Comparison of ENCODE assay signal across 8 mouse cellular contexts in the genomic region with DNA sequence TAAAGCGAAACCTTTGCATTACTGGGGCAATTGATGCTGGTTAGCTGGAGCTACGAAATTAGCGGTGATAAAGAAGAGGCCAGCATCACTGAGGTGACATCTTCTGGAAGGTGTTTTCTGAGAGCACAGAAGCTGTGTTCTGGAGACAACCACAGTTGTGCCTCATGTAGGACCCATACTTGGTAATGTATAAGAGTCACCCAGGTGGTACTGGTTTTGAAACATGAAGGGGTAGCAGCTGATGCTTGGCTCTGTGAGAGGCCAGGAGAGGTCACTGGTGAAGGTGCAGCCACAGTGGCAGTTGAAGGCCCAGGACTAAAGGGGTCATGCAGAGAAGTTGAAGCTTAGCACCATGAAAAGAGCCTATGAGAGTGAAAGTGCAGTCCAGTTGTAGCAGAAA. TPM values are rescaled to one million over a fixed set of nuclear protein-coding genes. Genes with fewer than 3 reads are reported as not detected.
DNase-seq lines count a peak whose midpoint lies in the region; ATAC-seq and TF ChIP-seq lines count a peak whose summit lies in the region.

A gene (plus strand): TSS at position 301 of the 400 bp plus-strand sequence.

- TF ChIP-seq EP300 in MEL (IDR thresholded peaks at IDR 0.05; ENCODE audit: low read depth in 1 of 2, low read length in 2 of 2) = no peak

- ATAC-seq in frontal cortex, adult (ENCODE audit: low TSS enrichment) = no peak

- H3K9me3 ChIP-seq in MEL (replicated peaks; ENCODE audit: insufficient read depth, low read length) = no peaks in the 10 kb centered on the region

- no peak for TF ChIP-seq CTCF in MEL (IDR thresholded peaks at IDR 0.05 in 2 of 3, conservative IDR thresholded peaks at IDR 0.05 in 1 of 3; ENCODE audit: control insufficient read depth in 1 of 3, insufficient read depth in 1 of 3, low read depth in 2 of 3, low read length in 3 of 3, poor library complexity in 1 of 3, severe bottlenecking in 1 of 3)
- TF ChIP-seq CTCF in gastrocnemius, adult 2 months (IDR thresholded peaks at IDR 0.05) = no peak

- H3K36me3 ChIP-seq in MEL (ENCODE audit: control insufficient read depth in 1 of 2, insufficient read depth in 2 of 2, low read length in 2 of 2) (peaks cover 0 to 7% of the 10 kb centered on the region in 2 experiments; a peak in 2 of 4 replicates), myocyte (ENCODE audit: control insufficient read depth, insufficient read depth) (no peaks in the 10 kb centered on the region)

- no peak for TF ChIP-seq RAD21 in MEL (IDR thresholded peaks at IDR 0.05; ENCODE audit: low read depth, low read length)

- peaks cover 2 to 13% of the 10 kb centered on the region in 2 experiments; a peak in 2 of 4 replicates for H3K4me1 ChIP-seq in MEL (ENCODE audit: control insufficient read depth in 1 of 2, insufficient read depth in 2 of 2, low read length in 2 of 2)

- TF ChIP-seq POLR2A in MEL (IDR thresholded peaks at IDR 0.05; ENCODE audit: control insufficient read depth in 1 of 2, insufficient read depth in 1 of 2, low read depth in 1 of 2, low read length in 2 of 2, poor library complexity in 1 of 2) = no peak
- no peak for TF ChIP-seq POLR2A in myocyte (IDR thresholded peaks at IDR 0.05; ENCODE audit: insufficient read length, low read depth)

- no peaks in the 10 kb centered on the region for H3K27me3 ChIP-seq in MEL (ENCODE audit: control insufficient read depth in 1 of 2, insufficient read depth in 2 of 2, low read length in 2 of 2)
- no peaks in the 10 kb centered on the region for H3K27me3 ChIP-seq in myocyte (ENCODE audit: control insufficient read depth, insufficient read depth, insufficient read length)

- H3K4me3 ChIP-seq in MEL (ENCODE audit: control insufficient read depth in 1 of 2, insufficient read depth in 1 of 2, low read depth in 2 of 2, low read length in 2 of 2) (peak within 1 kb of the TSS; percentile 27 to 30; a peak in 3 of 4 replicates), myocyte (peak within 1 kb of the TSS; percentile 36)
- H3K4me3 ChIP-seq in gastrocnemius, adult 2 months = no peak within 1 kb of the TSS

- intact Hi-C loops in heart, postnatal 25 days (cut with DNase I) = no loop called here
- intact Hi-C loops in gastrocnemius, adult 2 months (cut with DNase I) = no loop called here

- H3K79me2 ChIP-seq in MEL (ENCODE audit: control insufficient read depth, insufficient read depth, low read length, poor library complexity) (peaks cover 6% of the 10 kb centered on the region; the same call in 1 of the 2 replicates), myocyte (ENCODE audit: control insufficient read depth, insufficient read depth) (no peaks in the 10 kb centered on the region)

- peak within 1 kb of the TSS; percentile 66 for H3K9ac ChIP-seq in MEL (ENCODE audit: control insufficient read depth, low read depth, low read length, poor library complexity, severe bottlenecking)

- WGBS in large intestine, adult 2 months = 92% methylated on average over 3 of the region's 3 CpGs

- peak within 1 kb of the TSS; percentile 73 for H3K27ac ChIP-seq in MEL (ENCODE audit: control insufficient read depth, low read depth, low read length)
- H3K27ac ChIP-seq in gastrocnemius, adult 2 months = no peak within 1 kb of the TSS

- DNase-seq in heart, adult 18-20 months = no peak
- DNase-seq in heart, postnatal 25 days (ENCODE audit: low spot score) = no peak
- no peak for DNase-seq in MEL (ENCODE audit: low read depth, low spot score)
- DNase-seq in gastrocnemius, adult 2 months = no peak
- DNase-seq in large intestine, adult 2 months (ENCODE audit: low read depth, low spot score) = no peak
- DNase-seq in thymus, postnatal 10 days (ENCODE audit: low spot score in 2 of 2) = no peak

- no peak within 1 kb of the TSS for H3ac ChIP-seq in myocyte (ENCODE audit: control insufficient read depth, insufficient read length)

- no peak within 1 kb of the TSS for H3K4me2 ChIP-seq in myocyte (ENCODE audit: low read depth)

TF ChIP-seq in MEL, 35 proteins besides CTCF, POLR2A, EP300 and RAD21:
- no peak for TF ChIP-seq USF2 (IDR thresholded peaks at IDR 0.05; ENCODE audit: borderline replicate concordance in 1 of 2, insufficient read depth in 1 of 2, low read depth in 1 of 2, low read length in 2 of 2)
- no peak for TF ChIP-seq RCOR1 (IDR thresholded peaks at IDR 0.05; ENCODE audit: low read depth, low read length)
- TF ChIP-seq MEF2A (IDR thresholded peaks at IDR 0.05; ENCODE audit: extremely low read depth, insufficient replicate concordance, low read depth, low read length, poor library complexity, severe bottlenecking) = no peak
- TF ChIP-seq UBTF (IDR thresholded peaks at IDR 0.05; ENCODE audit: borderline replicate concordance, insufficient read depth, low read depth, low read length) = no peak
- no peak for TF ChIP-seq BHLHE40 (IDR thresholded peaks at IDR 0.05; ENCODE audit: borderline replicate concordance, low read depth, low read length)

TF ChIP-seq in myocyte, 11 proteins besides CTCF, POLR2A, EP300 and RAD21:
- TF ChIP-seq MAX (IDR thresholded peaks at IDR 0.05; ENCODE audit: low read depth) = no peak
- TF ChIP-seq MYOG (IDR thresholded peaks at IDR 0.05; ENCODE audit: control insufficient read depth in 1 of 3, insufficient read depth in 1 of 3, insufficient read length in 2 of 3, low read depth in 2 of 3) = no peak
- no peak for TF ChIP-seq E2F4 (IDR thresholded peaks at IDR 0.05; ENCODE audit: insufficient read depth)
- no peak for TF ChIP-seq CEBPB (IDR thresholded peaks at IDR 0.05; ENCODE audit: insufficient read depth, poor library complexity, severe bottlenecking)
- no peak for TF ChIP-seq REST (IDR thresholded peaks at IDR 0.05; ENCODE audit: insufficient read depth, insufficient read length)
- TF ChIP-seq MYOD1 (IDR thresholded peaks at IDR 0.05; ENCODE audit: control insufficient read depth in 1 of 3, insufficient read length in 2 of 3, low read depth in 2 of 3) = no peak
- TF ChIP-seq TCF3 (IDR thresholded peaks at IDR 0.05; ENCODE audit: insufficient read length, low read depth) = no peak
- TF ChIP-seq TCF12 (IDR thresholded peaks at IDR 0.05; ENCODE audit: insufficient read depth, poor library complexity, severe bottlenecking) = no peak
- no peak for TF ChIP-seq USF1 (IDR thresholded peaks at IDR 0.05; ENCODE audit: low read depth)
- no peak for TF ChIP-seq POLR2AphosphoS2 (IDR thresholded peaks at IDR 0.05; ENCODE audit: insufficient read length, low read depth)
- TF ChIP-seq SRF (IDR thresholded peaks at IDR 0.05; ENCODE audit: control insufficient read depth, insufficient read length, low read depth) = no peak

RNA-seq across cellular contexts. Expression of the gene that starts here (rescaled TPM):
- total RNA-seq in heart, adult 18-20 months (2021) = 10 to 100 TPM; 11.4 to 12.2 TPM
- 10 to 100 TPM in 1 of 2 experiments, 1 to 10 TPM in 1; 9.1 to 10.3 TPM for total RNA-seq in heart, postnatal 25 days (2021)
- total RNA-seq in MEL (2012; rRNA removed) = 7.7 and 8.7 TPM in 2 replicates
- polyA plus RNA-seq in MEL (2012; ENCODE audit: insufficient read depth in 1 of 2, insufficient read length in 2 of 2, low read depth in 1 of 2, low replicate concordance in 2 of 2, missing spikeins in 1 of 2) = 10 to 100 TPM in 1 of 2 experiments, not detected in 1; 13.0 TPM
- total RNA-seq in gastrocnemius, adult 2 months (2021) = 10 to 100 TPM; 15.1 to 17.1 TPM
- 10.3 and 11.8 TPM in 2 replicates for polyA plus RNA-seq in large intestine, adult 2 months (2012; rRNA removed)
- 8.8 TPM for polyA plus RNA-seq in myocyte (2012; fragmentation: generic; extraction: Trizol)
